Mouse (Mus musculus): ENCODE results near the gene Eml5. TPM values are rescaled to one million over a fixed set of nuclear protein-coding genes. Genes with fewer than 3 reads are reported as not detected.

Gene Eml5
- 10 to 100 TPM; 14.1 to 32.0 TPM for total RNA-seq (2021)
- long read RNA-seq, experiment 1, partial matches to known transcripts: 3 of 9 reads
- long read RNA-seq, experiment 1, other reads (novel, unspliced or antisense): 5 of 9 reads
- long read RNA-seq, experiment 2, partial matches to known transcripts: 0 of 2 reads
- long read RNA-seq, experiment 2, other reads (novel, unspliced or antisense): 2 of 2 reads

DNA sequence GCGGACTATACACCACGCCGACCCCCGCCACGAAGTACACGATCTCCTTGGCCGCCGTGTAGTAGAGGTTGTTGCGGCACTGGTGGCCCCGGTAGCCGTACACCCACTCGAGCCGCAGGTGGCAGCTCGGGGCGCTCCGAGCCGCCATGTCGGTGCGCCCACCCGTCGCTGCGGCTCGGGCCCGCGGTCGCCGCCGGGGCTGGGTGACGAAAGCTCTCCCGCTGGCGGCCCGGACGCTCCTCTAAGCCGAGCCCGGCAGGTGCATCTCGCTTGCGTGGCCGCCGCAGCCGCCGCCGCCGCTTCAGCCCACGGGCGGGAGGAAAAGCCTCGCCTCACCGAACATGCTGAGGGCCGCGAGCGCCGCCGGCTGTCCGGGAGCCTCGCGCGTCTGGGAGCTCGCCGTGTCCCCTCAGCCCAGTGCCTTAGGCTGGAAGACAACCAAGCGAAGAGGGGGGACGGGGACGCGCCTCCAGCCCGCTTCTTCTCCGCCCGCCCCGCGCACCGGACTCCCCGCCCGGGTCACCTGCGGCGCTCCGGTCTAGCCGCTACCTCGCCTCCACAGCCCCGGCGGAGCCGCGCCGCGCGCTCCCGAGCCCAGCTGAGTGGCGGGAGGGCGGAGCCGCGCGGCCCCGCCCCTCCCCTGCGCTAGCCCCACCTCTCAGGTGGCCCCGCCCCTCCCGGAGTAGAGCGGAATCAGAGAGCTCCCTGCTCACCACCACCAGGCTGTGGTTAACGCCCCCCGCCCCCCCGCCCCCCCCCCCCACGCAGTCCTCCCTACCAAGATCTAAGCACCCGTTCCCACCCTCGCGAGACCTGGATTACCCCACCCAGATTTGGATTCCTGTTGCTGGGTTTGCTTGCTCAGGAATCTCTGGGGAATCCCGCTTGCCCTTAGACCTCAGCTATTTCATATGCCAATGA is at the start of gene Eml5:
Gene Eml5 (minus strand): TSS at position 604 of the 921 bp plus-strand sequence.
- peak; percentile 92 for DNase-seq

DNA sequence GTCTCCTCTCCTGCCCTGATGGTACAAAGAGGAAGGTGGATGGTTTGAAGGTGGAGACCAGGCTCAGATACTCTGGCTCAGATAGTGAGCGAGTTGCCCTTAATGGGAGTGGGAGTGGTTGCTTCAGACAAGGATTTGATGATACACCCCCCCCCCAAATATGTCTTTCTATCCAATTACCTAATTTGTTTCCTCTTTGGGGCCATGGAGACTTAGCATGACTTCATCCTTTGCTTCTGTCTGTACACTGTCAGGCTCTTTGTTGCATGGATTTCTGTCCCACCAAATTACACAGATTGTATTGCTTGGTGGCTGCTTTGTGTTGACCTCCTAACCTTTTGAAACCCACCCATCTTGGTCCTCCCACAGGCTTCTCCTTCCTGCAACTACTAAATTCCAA is 31.6 kb upstream of the Eml5 start:
- no peak for DNase-seq

DNA sequence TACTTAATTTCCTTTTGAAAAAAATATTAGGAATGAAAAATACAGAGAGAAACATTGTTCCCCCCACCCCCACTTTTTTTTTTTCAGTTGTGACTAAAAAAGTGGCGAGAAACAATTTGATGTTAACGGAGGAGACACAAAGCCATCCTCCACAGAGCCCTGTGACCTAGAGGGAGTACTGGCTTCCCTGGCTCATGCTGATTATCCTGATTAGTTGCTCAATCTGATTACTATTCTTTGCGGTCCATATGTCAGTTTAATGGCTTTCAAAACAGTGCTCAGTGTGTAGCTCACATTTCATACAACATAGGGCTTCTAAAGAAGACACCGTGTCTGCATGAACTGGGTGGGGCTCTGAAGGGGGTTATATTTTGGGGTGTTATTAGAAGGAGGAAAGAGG is 31.2 kb upstream of the Eml5 start:
- no peak for DNase-seq

DNA sequence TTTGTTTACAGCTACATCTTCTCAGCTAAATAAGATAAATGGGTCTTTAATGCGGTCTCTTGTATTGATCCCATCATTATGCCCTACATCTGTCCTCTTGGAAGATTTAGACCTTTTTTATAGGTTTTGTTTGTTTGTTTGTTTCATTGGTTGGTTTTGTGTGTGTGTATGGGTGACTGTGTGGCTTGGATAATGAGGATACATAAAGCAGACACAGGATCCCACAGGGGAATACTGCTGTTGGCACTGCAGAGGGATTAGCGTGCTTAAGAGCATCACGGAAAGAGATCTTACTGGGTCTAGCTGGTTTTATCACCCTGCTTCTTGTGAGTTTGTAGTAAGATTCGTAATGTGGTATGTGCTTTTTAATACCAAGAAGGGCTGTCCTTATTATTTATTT is 29.9 kb upstream of the Eml5 start:
- no peak for DNase-seq

DNA sequence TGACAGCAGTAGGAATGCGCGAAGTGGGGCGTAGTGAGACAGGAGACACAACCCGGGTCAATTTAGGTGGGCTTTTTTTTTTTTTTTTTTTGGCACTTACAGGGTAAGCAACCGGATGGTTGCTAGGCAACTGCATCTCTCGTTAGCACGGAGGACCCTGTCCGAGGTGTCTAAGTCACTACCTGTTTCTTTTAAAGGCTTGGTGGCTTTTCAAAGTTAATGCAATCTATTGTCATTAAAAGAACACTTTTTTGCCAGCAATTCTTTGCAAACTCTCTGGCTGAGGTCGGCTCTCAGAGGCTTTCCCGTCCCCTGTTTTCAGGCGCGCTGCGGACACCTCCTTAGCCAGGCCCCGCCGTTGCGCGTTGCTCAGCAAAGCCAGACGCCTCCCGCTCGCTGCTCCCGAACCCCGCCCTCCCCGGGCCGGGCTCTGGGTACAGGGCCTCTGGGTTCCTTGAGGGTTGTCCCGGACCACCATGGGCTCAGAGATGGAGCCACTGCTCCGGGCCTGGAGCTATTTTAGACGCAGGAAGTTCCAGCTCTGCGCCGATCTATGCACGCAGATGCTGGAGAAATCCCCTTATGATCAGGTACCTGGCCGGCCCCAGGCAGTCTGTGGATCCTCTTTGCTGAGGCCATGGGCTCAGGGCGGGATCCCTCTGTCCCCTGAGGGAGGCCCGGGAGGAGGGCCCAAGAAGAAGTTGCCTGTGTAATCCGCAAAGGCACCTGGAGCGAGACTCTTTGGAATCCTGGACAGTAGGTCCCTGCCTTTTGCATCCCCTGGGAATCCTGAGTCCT is 19.1 kb upstream of the Eml5 start, which contains the start of gene Ttc8:
Gene Ttc8 (plus strand): TSS at position 381 of the 798 bp plus-strand sequence.
- DNase-seq: peak; percentile 89

DNA sequence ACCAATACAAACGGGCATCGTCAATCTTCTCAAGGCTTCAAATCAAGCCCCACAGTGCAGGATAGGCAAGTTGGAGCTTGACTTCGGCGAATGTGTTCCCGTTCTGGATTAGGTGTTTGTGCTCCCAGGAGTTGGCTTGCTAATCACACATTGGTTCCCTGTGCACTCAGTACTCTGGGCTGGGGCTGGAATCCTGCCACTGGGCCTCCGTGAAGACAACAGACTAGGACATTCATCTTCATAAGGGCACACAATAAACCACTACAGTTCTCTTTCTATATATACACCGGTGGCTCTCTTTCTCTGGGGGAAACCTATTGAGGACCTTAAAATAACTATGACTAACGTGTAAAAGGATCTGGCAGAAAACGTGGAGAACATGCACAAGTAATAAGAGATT is 8.8 kb upstream of the Eml5 start:
- no peak for DNase-seq

DNA sequence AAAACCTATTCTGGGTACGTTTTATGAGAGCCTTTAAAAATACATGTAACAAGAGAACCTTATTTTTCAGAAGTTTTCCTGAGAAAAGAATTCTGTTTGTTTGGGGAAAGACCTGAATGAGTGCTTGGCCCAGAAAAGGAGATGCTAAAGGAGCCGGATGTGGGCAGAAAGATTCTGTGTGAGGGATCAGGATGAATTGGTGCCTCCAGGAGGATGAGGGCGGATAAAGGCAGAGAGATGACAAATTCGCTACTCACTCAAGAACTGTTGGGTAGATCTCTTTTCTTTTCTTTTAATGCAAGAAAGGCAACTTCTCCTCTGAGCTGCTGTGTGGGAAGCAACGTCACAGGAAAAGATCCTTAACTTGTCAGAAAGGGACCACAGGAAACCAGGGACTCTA is 4.2 kb upstream of the Eml5 start:
- DNase-seq: no peak

DNA sequence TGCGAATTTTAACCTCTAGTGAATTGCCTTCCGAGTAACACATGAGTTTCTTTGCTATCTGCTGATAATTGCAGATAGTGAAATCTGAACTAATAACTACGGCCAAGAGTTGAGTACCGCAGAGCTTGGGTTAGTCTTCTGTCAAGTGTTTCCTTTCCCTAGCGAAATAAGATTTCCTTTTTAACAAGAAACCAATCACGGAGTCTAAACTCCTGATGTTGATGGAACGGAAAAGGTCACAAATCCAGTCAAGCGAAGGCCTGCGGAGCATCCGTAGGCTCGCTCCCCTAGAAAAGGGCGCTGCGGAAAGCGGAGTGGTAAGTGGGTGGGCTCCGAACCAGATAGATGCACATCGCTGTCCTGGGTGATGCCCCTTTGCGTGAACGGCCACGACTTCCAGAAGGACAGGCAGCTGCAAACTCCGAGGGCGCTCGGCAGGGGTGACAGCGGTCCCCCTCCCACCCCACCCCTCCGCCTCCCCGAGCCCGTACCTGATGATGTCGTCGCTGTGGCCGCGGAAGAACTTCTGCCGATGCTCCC is 873 bp downstream of the Eml5 start:
- peak; percentile 23 for DNase-seq

DNA sequence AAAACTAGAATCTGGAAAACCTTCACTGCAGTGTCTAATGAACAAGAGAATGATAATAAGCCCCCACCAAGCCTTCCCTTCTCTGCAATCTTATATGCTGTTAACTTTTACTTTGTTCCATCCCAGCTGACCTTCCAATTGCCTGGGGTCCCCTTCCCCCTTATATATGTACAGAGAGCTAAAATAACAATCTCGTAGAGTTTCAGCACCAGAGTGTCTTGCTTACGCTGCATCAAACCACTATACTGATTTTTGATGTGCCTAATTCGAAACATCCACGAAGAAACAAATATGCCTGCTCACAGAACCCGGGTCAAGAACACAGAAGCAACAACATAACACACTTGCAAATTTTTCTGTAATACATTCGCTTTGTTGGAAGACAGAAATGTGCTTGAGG is 1.6 kb downstream of the Eml5 start:
- no peak for DNase-seq

DNA sequence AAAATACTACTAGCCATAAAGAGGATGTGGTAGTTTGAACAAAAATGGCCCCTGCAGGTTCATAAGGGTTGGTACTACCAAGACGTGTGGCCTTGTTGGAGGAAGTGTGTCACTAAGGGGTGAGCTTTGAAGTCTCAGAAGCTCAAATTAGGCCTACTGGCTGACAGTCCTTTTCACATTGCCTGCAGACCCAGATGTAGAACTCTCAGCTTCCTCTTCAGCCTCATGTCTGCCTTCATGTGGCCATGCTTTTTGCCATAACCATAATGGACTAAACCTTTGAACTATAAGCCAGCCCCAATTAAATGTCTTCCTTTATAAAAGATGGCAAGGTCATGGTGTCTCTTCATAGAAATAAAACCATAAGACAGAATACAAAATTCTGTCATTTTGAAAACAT is 4.5 kb downstream of the Eml5 start:
- DNase-seq: no peak

DNA sequence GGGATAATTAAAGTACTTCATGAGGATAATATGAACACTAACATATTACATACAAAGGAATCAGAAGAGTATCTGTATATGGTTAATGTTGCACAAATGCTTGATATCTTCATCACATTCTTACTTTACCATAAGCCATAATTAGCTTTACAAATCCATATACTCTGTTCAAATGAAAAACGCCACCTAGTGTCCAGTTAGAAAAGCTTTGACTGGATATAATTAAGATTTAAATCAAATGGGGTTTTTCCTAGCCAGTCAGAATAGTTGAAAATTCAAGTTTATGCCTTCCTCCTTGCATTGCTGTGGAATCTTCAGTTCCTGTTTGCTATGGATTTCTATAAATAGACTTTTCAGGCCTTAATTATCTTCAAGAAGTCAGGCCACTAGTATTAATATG is 16.8 kb downstream of the Eml5 start:
- DNase-seq: no peak

DNA sequence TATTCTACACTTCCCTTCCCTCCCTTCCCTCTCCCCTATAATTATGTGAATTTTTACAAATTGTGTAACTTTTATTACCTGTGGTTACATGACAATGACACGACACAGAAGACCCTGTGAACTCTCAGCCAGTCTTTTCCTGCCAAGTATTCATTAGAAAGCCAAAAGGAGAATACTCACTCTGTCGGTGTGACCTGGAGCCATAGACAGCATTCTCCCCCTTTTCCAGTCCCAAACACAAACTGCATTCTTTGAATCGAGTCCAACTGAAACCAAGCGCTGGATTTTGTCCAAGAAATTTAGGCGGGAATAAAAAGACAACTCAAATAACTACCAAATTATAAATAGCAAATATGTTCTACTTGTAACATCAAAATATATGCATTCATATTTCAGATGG is 19.5 kb downstream of the Eml5 start:
- DNase-seq: peak; percentile 6

DNA sequence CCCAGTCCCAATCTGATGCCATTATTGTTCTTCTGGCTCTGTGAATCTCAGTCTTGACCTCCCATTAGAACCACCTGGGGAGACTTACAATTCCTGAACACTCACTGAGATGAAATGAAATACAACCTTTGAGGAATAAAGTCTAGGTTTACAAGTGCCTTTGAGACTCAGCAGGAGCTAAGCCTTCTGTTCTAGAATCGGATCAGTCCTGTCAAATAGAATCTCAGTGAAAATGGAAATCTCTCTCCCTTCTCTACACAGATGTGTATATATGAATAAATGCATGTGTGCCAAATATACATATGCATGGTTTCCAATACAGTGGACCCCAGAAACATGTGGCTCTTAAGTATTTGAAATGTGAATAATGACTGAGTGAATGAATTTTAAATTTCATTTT is 22.6 kb downstream of the Eml5 start:
- DNase-seq: no peak

DNA sequence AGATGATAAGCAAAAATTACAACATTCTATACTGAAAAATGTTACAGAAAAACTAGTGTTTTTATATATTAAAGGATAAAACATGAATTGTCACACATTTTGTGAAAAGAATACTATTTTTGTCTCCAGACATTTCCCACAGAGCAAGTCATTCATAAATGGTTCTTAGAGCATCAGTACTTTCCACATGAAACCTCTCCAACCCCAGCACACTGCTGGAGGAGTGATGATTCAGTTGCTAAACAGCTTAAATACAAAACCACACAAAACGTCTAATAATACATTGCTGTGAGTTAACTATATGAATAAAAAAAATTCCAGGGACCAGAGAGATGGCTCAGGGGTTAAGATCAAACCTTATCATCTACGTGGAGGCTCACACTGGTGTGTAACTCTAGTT is 26.1 kb downstream of the Eml5 start:
- no peak for DNase-seq

DNA sequence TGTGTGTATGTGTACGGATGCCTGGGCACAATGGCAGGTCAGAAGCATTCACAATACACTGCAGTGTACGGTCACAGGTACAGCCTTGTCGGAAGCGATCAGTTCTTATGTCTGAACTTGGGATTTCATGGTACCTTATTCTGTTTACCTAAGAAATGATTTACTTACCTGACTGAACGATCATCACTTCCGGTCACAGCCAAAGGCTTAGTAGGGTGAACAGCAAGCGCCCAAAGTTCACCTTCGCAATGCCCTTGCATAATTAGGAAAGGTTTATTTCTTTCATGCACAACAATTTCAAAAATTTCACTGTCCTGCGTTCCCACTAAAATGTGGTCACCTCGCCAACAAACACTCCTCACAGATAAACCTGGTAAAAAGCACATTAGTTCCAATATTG is 28.4 kb downstream of the Eml5 start:
- no peak for DNase-seq

DNA sequence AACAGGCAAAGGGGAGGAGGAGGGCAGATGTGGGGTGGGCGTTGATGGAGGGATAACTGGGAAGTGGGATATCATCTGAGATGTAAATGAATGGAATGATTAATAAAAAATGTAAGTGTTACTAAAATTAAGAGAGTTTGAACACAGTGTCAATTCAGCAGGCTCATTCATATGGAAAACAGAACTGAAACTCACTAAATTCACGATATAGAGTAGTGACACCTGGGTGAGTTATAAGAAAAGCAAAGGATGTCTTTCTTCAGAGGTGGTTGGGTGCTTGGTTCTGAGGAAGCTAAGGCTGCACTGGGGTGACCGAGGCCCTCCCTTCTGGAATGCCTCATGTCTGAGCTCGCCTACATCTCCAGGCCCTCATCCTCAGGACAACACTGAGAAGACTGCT is 37.8 kb downstream of the Eml5 start:
- no peak for DNase-seq

DNA sequence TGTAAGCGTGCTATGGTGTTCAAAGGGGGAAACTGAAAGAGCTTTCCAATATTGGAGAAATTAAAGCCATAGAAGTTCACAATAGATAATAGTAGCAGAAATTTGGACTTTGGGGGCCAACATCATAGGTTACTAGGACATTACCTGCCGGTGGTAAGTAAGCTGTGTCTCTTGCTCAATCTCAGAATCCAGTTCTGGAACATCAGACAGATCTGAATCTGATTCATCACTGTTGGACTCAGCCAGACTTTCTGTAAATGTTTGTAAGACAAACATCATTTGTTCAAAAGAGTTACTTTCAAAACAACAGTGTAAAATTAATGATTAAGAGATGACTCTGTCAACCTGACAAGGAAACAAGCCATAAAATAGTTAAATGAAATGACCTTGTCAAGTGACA is 41.0 kb downstream of the Eml5 start:
- no peak for DNase-seq

DNA sequence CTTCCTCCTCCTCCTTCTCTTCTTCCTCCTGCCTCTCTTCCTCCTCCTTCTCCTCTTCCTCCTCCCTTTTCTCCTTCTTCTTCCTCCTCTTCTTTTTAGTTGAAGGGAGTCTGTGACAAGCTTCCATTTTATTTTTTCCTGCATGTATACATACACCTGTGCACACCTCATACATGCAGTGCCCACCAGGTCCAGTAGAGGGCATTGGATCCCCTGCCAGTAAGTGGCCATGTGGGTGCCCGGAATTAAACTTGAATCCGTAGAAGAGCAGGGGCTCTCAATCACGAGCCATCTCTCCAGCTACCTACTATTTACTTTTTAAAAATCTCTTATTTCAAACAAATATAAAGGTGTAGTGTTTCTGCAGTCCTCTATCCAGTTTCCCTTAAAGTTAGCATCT is 50.5 kb downstream of the Eml5 start:
- DNase-seq: peak; percentile 55

DNA sequence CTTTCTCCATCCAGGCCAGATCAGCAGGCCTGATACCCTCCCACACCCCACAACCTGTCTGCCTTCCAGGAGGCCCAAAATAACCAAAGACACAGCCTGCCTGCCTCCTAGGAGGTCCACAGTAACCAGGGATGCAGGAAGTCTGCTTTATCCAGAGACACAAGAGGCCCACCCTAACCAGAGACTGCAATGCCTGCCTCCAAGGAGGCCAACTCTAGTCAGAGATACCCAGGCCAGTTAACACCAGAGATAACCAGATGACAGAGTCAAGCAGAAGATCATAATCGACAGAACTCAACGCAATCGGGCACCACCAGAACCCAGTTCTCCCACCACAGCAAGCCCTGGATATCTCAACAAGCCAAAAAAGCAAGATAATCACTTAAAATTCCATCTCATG is 56.5 kb downstream of the Eml5 start:
- no peak for DNase-seq

DNA sequence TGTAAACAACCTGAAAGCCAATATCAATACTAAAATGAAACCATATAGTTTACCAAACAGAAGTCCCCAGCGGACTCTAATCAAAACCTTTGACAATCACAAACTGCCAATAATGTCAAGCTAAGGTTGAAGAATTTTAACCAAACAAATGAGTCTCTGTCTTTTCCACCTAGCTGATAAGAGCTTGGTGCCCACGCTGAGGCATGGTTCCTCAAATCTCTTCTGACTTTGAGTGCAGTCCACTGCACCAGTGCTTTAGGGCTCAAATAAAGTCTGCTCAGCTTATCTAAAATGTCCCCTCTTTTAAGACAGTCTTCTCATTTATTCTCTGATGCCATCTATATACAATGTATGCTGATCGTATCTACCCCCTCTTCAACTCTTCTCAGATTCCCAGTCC is 61.1 kb downstream of the Eml5 start:
- DNase-seq: no peak

DNA sequence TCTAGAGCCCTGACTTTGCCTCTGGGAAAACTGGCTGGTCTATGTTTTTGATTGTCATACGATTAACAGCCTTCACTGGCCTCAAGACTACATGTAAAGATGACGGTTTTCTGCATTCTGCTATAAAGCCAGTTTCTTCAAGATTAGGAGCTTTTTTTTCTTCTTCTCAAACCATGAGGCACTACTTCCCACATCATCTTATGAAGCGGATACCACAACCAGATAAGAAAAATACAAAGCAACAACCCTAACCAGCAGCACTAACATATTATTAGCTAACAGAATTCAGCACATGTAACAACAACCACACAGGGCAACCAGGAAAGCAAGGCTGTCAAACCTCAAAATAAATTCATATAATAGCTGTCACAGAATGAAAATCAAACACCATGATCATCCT is 63.3 kb downstream of the Eml5 start:
- DNase-seq: no peak

DNA sequence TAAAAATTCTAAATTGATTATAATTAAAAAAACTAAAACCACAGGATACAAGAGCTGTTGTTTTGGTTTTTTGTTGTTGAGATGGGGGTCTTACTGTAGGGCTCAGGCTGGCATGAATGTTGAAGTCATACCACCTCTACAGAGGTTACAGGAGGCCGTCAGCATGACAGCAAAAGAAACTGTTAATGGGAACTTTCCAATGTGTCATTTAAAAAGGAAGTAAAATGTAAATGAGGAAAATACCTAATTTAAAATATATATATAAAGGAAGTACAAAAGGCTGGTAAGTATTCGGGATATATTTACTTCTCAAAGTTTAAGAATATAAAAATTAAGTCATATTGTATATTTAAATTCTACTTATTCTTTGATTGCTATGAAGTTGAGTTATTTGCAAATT is 65.8 kb downstream of the Eml5 start:
- DNase-seq: no peak

DNA sequence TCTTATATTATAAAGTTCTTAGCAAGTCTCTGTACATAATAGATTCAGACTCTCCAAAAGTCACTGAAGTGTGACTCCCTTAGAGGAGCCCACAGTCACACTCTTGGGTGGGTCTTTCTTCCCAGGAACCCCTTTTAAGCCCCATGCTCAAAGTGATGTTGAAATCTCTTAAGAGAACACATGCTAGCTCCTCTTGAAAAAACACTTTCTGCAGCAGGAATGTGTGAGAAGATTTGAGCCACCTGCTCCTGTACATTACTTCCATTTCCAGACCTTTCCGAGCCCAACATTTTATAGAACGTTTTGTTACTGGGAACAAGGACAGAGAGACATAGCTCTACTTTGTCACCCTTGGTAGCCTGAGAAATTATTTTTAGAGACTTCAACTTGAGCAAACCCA is 66.4 kb downstream of the Eml5 start:
- no peak for DNase-seq
